Mouse (Mus musculus) ES-E14 (cell line): ENCODE measurements around the gene Smarca4. TPM values are rescaled to one million over a fixed set of nuclear protein-coding genes. Genes with fewer than 3 reads are reported as not detected.

Experiments
- DNase-seq: peaks from one replicate; pipeline ENCODE4 v3.0.0-alpha.2; 2013; ENCODE audit warnings: low read depth, low spot score
- H3K27ac ChIP-seq: 2 replicates; pipeline ENCODE4 v1.5.1; 2012; ENCODE audit warnings: low read depth, mild to moderate bottlenecking, low read length, moderate library complexity, mixed read lengths; ENCODE audit not compliant: poor library complexity, insufficient read depth, severe bottlenecking
- H3K36me3 ChIP-seq: 2 replicates; pipeline ENCODE4 v1.6.1; 2012; ENCODE audit warnings: mild to moderate bottlenecking, low read length, moderate library complexity, mixed read lengths; ENCODE audit not compliant: control insufficient read depth, poor library complexity, insufficient read depth, severe bottlenecking
- H3K4me1 ChIP-seq, 2 experiments: fragments of 150-350 bp in 1 of 2; sonication (generic) in 1 of 2; 2 replicates each; pipeline ENCODE4 v1.6.1; 2012; ENCODE audit warnings: low read length in 2 of 2, mild to moderate bottlenecking in 1 of 2, mixed read lengths in 1 of 2; ENCODE audit not compliant: control insufficient read depth in 2 of 2, insufficient read depth in 2 of 2, poor library complexity in 1 of 2
- H3K4me3 ChIP-seq, 2 experiments: fragments of 150-350 bp in 1 of 2; sonication (generic) in 1 of 2; 2 replicates each; pipeline ENCODE4 v1.5.1; 2012; ENCODE audit warnings: low read length in 2 of 2, low read depth in 1 of 2, mild to moderate bottlenecking in 1 of 2, mixed read lengths in 1 of 2; ENCODE audit not compliant: insufficient read depth in 1 of 2, poor library complexity in 1 of 2, severe bottlenecking in 1 of 2
- H3K9ac ChIP-seq: 2 replicates; pipeline ENCODE4 v1.6.1; 2012; ENCODE audit warnings: low read depth, mild to moderate bottlenecking, low read length, mixed read lengths; ENCODE audit not compliant: poor library complexity, insufficient read depth, severe bottlenecking
- H3K9me3 ChIP-seq: fragments of 150-350 bp; sonication (generic); 2 replicates; pipeline ENCODE4 v1.6.1; 2012; ENCODE audit warnings: low read depth, mild to moderate bottlenecking, low read length; ENCODE audit not compliant: control insufficient read depth, insufficient read depth
- CHD2 ChIP-seq: IDR thresholded peaks from 2 replicates; pipeline ENCODE4 v1.6.1; 2014; ENCODE audit warnings: mild to moderate bottlenecking, low read depth, low read length, inconsistent platforms
- HCFC1 ChIP-seq: IDR thresholded peaks from 2 replicates; pipeline ENCODE4 v1.6.1; 2012; ENCODE audit warnings: low read length, inconsistent platforms, borderline replicate concordance; ENCODE audit not compliant: insufficient read depth
- MAFK ChIP-seq: IDR thresholded peaks from 2 replicates; pipeline ENCODE4 v1.6.1; 2014; ENCODE audit warnings: mild to moderate bottlenecking, low read depth, low read length, inconsistent platforms; ENCODE audit not compliant: insufficient read depth
- ZC3H11A ChIP-seq: IDR thresholded peaks from 2 replicates; pipeline ENCODE4 v1.6.1; 2012; ENCODE audit warnings: low read depth, mild to moderate bottlenecking, inconsistent platforms, low read length, borderline replicate concordance
- ZNF384 ChIP-seq: IDR thresholded peaks from 2 replicates; pipeline ENCODE4 v1.6.1; 2012; ENCODE audit warnings: low read depth, low read length, inconsistent platforms
- in situ Hi-C, 2 experiments: fragments of 600-800 bp; cut with MboI; formaldehyde crosslinking; loops; one replicate each; pipeline ENCODE4 v1.15.1; 2025; ENCODE audit warnings: low sequenced_read_pairs in 2 of 2, inconsistent platforms in 1 of 2; ENCODE audit not compliant: unreplicated experiment in 2 of 2
- total RNA-seq: library from RNA; depleted of rRNA; stranded (reverse); fragments of 300-350 nt; gene quantifications from 2 replicates; pipeline ENCODE4 v1.2.3, GENCODE M21; 2012

Gene Smarca4
- total RNA-seq, 1 experiment = 122 TPM

- no peak for DNase-seq
- no peak overlapping the region for H3K9ac ChIP-seq
- in situ Hi-C loops = no loop called here
- no peak overlapping the region for H3K4me3 ChIP-seq
- no peaks in the 10 kb centered on the region for H3K9me3 ChIP-seq
- TF ChIP-seq MAFK (no peak), HCFC1 (no peak), CHD2 (no peak), ZNF384 (no peak), ZC3H11A (no peak)
- H3K27ac ChIP-seq = no peak overlapping the region
- peaks cover 81% of the 10 kb centered on the region for H3K36me3 ChIP-seq
- H3K4me1 ChIP-seq = peaks cover 3 to 8% of the 10 kb centered on the region in 2 experiments; a peak in 2 of 4 replicates
These were observed 117.5 kb downstream of the Smarca4 start for GRCm38 (mm10) chr9:21733446-21733845.

DNA sequence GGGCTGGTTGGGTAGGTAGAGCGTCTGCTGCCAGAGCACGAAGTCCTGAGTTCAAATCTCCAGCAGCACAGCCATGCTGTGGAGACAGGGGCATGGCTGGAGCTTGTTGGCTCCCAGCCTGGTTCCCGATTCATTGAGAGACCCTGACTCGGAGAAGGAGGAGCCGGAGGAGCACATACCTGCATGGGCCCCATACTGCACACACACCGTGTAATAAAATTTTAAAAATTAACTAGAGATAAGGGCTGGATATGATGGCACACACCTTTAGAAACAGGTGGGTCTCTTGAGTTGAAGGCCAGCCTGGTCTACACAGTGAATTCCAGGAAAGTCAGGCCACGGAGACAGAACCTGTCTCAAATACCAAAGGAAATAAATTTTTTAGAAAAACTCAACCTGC, 118.0 kb downstream of the Smarca4 start:
- DNase-seq = no peak
- no peak overlapping the region for H3K4me3 ChIP-seq
- peaks cover 3 to 7% of the 10 kb centered on the region in 2 experiments; a peak in 2 of 4 replicates for H3K4me1 ChIP-seq
- no peak overlapping the region for H3K27ac ChIP-seq
- H3K9ac ChIP-seq = no peak overlapping the region
- H3K36me3 ChIP-seq = peaks cover 82% of the 10 kb centered on the region
- in situ Hi-C loops = no loop called here
- TF ChIP-seq CHD2 = no peak
- TF ChIP-seq ZNF384 = no peak
- TF ChIP-seq HCFC1 = no peak
- no peak for TF ChIP-seq ZC3H11A
- TF ChIP-seq MAFK = no peak
- H3K9me3 ChIP-seq = no peaks in the 10 kb centered on the region

DNA sequence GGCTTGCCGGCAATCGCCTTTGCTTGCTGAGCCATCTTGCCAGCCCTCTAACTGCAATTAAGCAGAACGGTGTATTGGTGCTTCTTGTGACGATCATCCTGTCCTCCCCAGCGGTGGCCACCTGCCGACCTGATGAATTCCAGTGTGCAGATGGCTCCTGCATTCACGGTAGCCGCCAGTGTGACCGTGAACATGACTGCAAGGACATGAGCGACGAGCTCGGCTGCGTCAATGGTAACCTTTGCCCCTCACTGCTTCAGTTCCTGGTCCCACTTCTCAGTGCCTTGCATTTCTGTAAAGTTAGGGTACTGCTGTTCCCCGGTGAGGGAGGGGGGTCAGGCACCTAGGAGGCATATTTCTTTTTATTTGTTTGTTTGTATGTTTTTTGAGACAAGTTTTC, 119.2 kb downstream of the Smarca4 start:
- no peak for DNase-seq
- Histone ChIP-seq H3K4me3 (no peak overlapping the region), H3K9me3 (no peaks in the 10 kb centered on the region), H3K27ac (no peak overlapping the region), H3K9ac (no peak overlapping the region), H3K4me1 (peaks cover 0 to 3% of the 10 kb centered on the region in 2 experiments; a peak in 2 of 4 replicates), H3K36me3 (peaks cover 87% of the 10 kb centered on the region)
- in situ Hi-C loops = no loop called here
- no peak for TF ChIP-seq CHD2
- no peak for TF ChIP-seq HCFC1
- no peak for TF ChIP-seq ZNF384
- no peak for TF ChIP-seq ZC3H11A
- TF ChIP-seq MAFK = no peak

GRCm38 (mm10) chr9:21736580-21736979, 120.6 kb downstream of the Smarca4 start:
- Histone ChIP-seq H3K4me1 (no peaks in the 10 kb centered on the region; a peak in 1 of 4 replicates), H3K4me3 (no peak overlapping the region), H3K9ac (no peak overlapping the region), H3K9me3 (no peaks in the 10 kb centered on the region), H3K36me3 (peaks cover 86% of the 10 kb centered on the region), H3K27ac (no peak overlapping the region)
- TF ChIP-seq ZC3H11A (no peak), CHD2 (no peak), ZNF384 (no peak), HCFC1 (no peak), MAFK (no peak)
- no peak for DNase-seq
- in situ Hi-C loops = no loop called here

DNA sequence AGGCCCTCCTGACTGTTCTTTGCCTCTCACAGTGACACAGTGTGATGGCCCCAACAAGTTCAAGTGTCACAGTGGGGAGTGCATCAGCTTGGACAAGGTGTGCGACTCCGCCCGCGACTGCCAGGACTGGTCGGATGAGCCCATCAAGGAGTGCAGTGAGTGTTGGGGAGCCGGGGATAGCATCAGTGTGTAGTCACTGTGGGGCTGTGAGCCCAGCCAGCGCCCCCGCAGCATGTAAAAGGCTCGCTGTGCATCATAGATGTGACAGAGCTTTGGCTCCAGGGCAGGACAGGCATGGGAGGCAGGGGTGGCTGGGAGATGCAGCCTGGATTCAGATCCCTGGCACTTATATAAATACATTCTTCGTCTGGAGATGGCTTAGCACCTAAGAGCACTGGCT, 121.2 kb downstream of the Smarca4 start:
- no peak for DNase-seq
- no peaks in the 10 kb centered on the region for H3K9me3 ChIP-seq
- no peak overlapping the region for H3K4me3 ChIP-seq
- no peak overlapping the region for H3K9ac ChIP-seq
- in situ Hi-C loops = no loop called here
- H3K4me1 ChIP-seq = no peaks in the 10 kb centered on the region; a peak in 1 of 4 replicates
- H3K36me3 ChIP-seq = peaks cover 86% of the 10 kb centered on the region
- H3K27ac ChIP-seq = no peak overlapping the region
- TF ChIP-seq ZNF384 = no peak
- no peak for TF ChIP-seq MAFK
- TF ChIP-seq HCFC1 = no peak
- TF ChIP-seq CHD2 = no peak
- TF ChIP-seq ZC3H11A = no peak
